Mouse (Mus musculus): ENCODE measurements around the gene Psg19.

Psg19 gene

GRCm38 (mm10) chr7:18746189-18746860 lies 52.0 kb downstream of the Psg19 start:
- no peak for DNase-seq (ENCODE audit: low spot score in 2 of 2)
